ENCODE assay signal across 8 mouse cellular contexts in the genomic region with DNA sequence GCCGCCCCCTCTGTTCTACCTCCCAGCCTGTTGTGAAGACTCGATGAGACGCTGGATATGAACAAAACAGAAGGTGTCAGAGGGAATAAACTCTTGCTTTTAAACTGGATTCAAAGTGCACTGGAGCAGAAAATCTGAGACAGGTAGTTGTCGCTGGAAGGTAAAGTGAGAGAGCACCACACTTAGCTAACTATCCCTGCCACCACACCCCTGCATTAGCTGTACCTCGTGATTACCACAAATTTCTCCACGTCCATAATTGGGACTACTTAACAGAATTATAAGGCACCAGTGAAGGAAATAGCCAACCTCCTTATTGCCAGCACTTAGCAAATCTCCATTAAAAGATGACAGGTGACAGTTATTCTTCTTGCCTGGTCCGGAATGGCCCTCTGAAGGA. TPM values are rescaled to one million over a fixed set of nuclear protein-coding genes. Genes with fewer than 3 reads are reported as not detected.
DNase-seq lines count a peak whose midpoint lies in the region; ATAC-seq and TF ChIP-seq lines count a peak whose summit lies in the region.

No protein-coding gene starts in this region.

- DNase-seq in heart, adult 9 months (ENCODE audit: low spot score in 2 of 2) = no peak
- no peak for DNase-seq in yolk sac, embryonic 10.5 days (ENCODE audit: low spot score)
- no peak for DNase-seq in adrenal gland, postnatal 4 days (ENCODE audit: low spot score in 2 of 2)
- DNase-seq in layer of hippocampus, postnatal 36 days = no peak

- no peak for TF ChIP-seq EP300 in ES-Bruce4 (IDR thresholded peaks at IDR 0.05; ENCODE audit: insufficient read depth, low read depth, low read length)

- H3K4me1 ChIP-seq in heart, embryonic 12.5 days (replicated peaks) = peaks cover 15% of the 10 kb centered on the region
- no peaks in the 10 kb centered on the region for H3K4me1 ChIP-seq in ES-Bruce4 (ENCODE audit: control insufficient read depth, insufficient read depth, low read length)
- peaks cover 16% of the 10 kb centered on the region for H3K4me1 ChIP-seq in forebrain, embryonic 16.5 days (replicated peaks; ENCODE audit: control insufficient read depth, insufficient read depth, low read length)
- H3K4me1 ChIP-seq in megakaryocyte, embryonic 14.5 days = peaks cover 23% of the 10 kb centered on the region

- peaks cover 29% of the 10 kb centered on the region for H3K36me3 ChIP-seq in heart, embryonic 12.5 days
- peaks cover 26% of the 10 kb centered on the region for H3K36me3 ChIP-seq in ES-Bruce4 (ENCODE audit: control insufficient read depth, insufficient read depth, low read length, poor library complexity, severe bottlenecking)
- peaks cover 4% of the 10 kb centered on the region; the same call in 1 of the 2 replicates for H3K36me3 ChIP-seq in forebrain, embryonic 16.5 days (ENCODE audit: control insufficient read depth, insufficient read depth)
- H3K36me3 ChIP-seq in megakaryocyte, embryonic 14.5 days (replicated peaks; ENCODE audit: low read length) = peaks cover 38% of the 10 kb centered on the region

- H3K27me3 ChIP-seq in heart, embryonic 12.5 days (replicated peaks) = no peaks in the 10 kb centered on the region
- H3K27me3 ChIP-seq in ES-Bruce4 (ENCODE audit: control insufficient read depth, insufficient read depth, low read length, poor library complexity, severe bottlenecking) = no peaks in the 10 kb centered on the region
- H3K27me3 ChIP-seq in forebrain, embryonic 16.5 days (replicated peaks; ENCODE audit: control insufficient read depth, insufficient read depth, low read length) = no peaks in the 10 kb centered on the region
- no peaks in the 10 kb centered on the region for H3K27me3 ChIP-seq in megakaryocyte, embryonic 14.5 days (replicated peaks)

- peak overlapping the region; percentile 82 for H3K9ac ChIP-seq in heart, embryonic 12.5 days
- H3K9ac ChIP-seq in ES-Bruce4 (ENCODE audit: low read depth, poor library complexity, severe bottlenecking) = peak overlapping the region; percentile 78
- H3K9ac ChIP-seq in forebrain, embryonic 16.5 days (replicated peaks; ENCODE audit: low read depth, low read length) = peak overlapping the region; percentile 89

- TF ChIP-seq CTCF in ES-Bruce4 (IDR thresholded peaks at IDR 0.05; ENCODE audit: low read depth, low read length) = no peak

- 0 out of 2 replicates have a peak, but pooled peaks have one; percentile 4 for ATAC-seq in heart, embryonic 12.5 days (ENCODE audit: insufficient number of reproducible peaks, low FRiP score)
- no peak for ATAC-seq in forebrain, embryonic 16.5 days

- H3K4me2 ChIP-seq in heart, embryonic 12.5 days = peak overlapping the region; percentile 74
- peak overlapping the region; percentile 94 for H3K4me2 ChIP-seq in forebrain, embryonic 16.5 days (ENCODE audit: low read length)

- no peak overlapping the region for H3K27ac ChIP-seq in heart, embryonic 12.5 days (ENCODE audit: poor library complexity, severe bottlenecking)
- H3K27ac ChIP-seq in ES-Bruce4 (ENCODE audit: insufficient read depth, low read length) = no peak overlapping the region
- no peak overlapping the region for H3K27ac ChIP-seq in forebrain, embryonic 16.5 days (ENCODE audit: low read length)

- peak overlapping the region; percentile 79 for H3K4me3 ChIP-seq in heart, embryonic 12.5 days
- peak overlapping the region; percentile 95 for H3K4me3 ChIP-seq in ES-Bruce4 (ENCODE audit: low read depth, low read length)
- H3K4me3 ChIP-seq in forebrain, embryonic 16.5 days (replicated peaks; ENCODE audit: low read length) = peak overlapping the region; percentile 97
- peak overlapping the region; percentile 96 for H3K4me3 ChIP-seq in megakaryocyte, embryonic 14.5 days (replicated peaks)

- no peak for TF ChIP-seq POLR2A in ES-Bruce4 (IDR thresholded peaks at IDR 0.05; ENCODE audit: insufficient read depth, low read length)

- 17% methylated on average over 7 of the region's 7 CpGs for WGBS in heart, embryonic 12.5 days
- 15% methylated on average over 7 of the region's 7 CpGs for WGBS in forebrain, embryonic 16.5 days

- H3K9me3 ChIP-seq in heart, embryonic 12.5 days (replicated peaks) = no peaks in the 10 kb centered on the region
- no peaks in the 10 kb centered on the region for H3K9me3 ChIP-seq in ES-Bruce4 (replicated peaks; ENCODE audit: control insufficient read depth, insufficient read depth, low read length, poor library complexity, severe bottlenecking)
- no peaks in the 10 kb centered on the region for H3K9me3 ChIP-seq in forebrain, embryonic 16.5 days (ENCODE audit: control insufficient read depth, low read length)
- H3K9me3 ChIP-seq in megakaryocyte, embryonic 14.5 days = no peaks in the 10 kb centered on the region

RNA-seq across cellular contexts. Expression of a gene that starts 0.6 kb away (rescaled TPM):
- 12.6 and 14.1 TPM in 2 replicates for polyA plus RNA-seq in heart, embryonic 12.5 days (2016; fragmentation: Nextera tagmentation; extraction: Ambion mirVana)
- 30.6 and 38.3 TPM in 2 replicates for polyA plus RNA-seq in ES-Bruce4 (2011; ENCODE audit: insufficient read depth, insufficient read length, low read depth, missing spikeins)
- polyA plus RNA-seq in forebrain, embryonic 16.5 days (2015; fragmentation: Nextera tagmentation; extraction: Ambion mirVana) = 4.1 and 4.6 TPM in 2 replicates
- polyA plus RNA-seq in megakaryocyte, embryonic 14.5 days (2012; ENCODE audit: insufficient read depth, low replicate concordance) = 0.16 TPM in 1 of 2 replicates, not detected in the other
- 1 to 10 TPM; 7.7 to 8.0 TPM for total RNA-seq in adrenal gland, postnatal 4 days (2021)
- under 1 TPM; 0.42 to 0.58 TPM for total RNA-seq in layer of hippocampus, postnatal 36 days (2021)

RNA-seq across cellular contexts. Expression of a gene that starts 0.6 kb away (rescaled TPM):
- polyA plus RNA-seq in heart, embryonic 12.5 days (2016; fragmentation: Nextera tagmentation; extraction: Ambion mirVana) = 39.0 and 42.4 TPM in 2 replicates
- polyA plus RNA-seq in ES-Bruce4 (2011; ENCODE audit: insufficient read depth, insufficient read length, low read depth, missing spikeins) = 99.2 and 105 TPM in 2 replicates
- 35.6 and 38.7 TPM in 2 replicates for polyA plus RNA-seq in forebrain, embryonic 16.5 days (2015; fragmentation: Nextera tagmentation; extraction: Ambion mirVana)
- polyA plus RNA-seq in megakaryocyte, embryonic 14.5 days (2012; ENCODE audit: insufficient read depth, low replicate concordance) = 2.3 TPM in 1 of 2 replicates, not detected in the other
- 10 to 100 TPM; 21.5 to 22.3 TPM for total RNA-seq in adrenal gland, postnatal 4 days (2021)
- total RNA-seq in layer of hippocampus, postnatal 36 days (2021) = 1 to 10 TPM; 7.3 to 8.5 TPM

RNA-seq across cellular contexts. Expression of a gene that starts 54.7 kb away (rescaled TPM):
- 35.7 and 46.5 TPM in 2 replicates for polyA plus RNA-seq in heart, embryonic 12.5 days (2016; fragmentation: Nextera tagmentation; extraction: Ambion mirVana)
- polyA plus RNA-seq in ES-Bruce4 (2011; ENCODE audit: insufficient read depth, insufficient read length, low read depth, missing spikeins) = 57.9 and 60.8 TPM in 2 replicates
- polyA plus RNA-seq in forebrain, embryonic 16.5 days (2015; fragmentation: Nextera tagmentation; extraction: Ambion mirVana) = 38.7 and 43.4 TPM in 2 replicates
- polyA plus RNA-seq in megakaryocyte, embryonic 14.5 days (2012; ENCODE audit: insufficient read depth, low replicate concordance) = 3.9 and 27.8 TPM in 2 replicates
- total RNA-seq in adrenal gland, postnatal 4 days (2021) = 10 to 100 TPM; 58.0 to 58.9 TPM
- 10 to 100 TPM; 22.4 to 23.5 TPM for total RNA-seq in layer of hippocampus, postnatal 36 days (2021)

RNA-seq across cellular contexts. Expression of a gene that starts 55.3 kb away (rescaled TPM):
- polyA plus RNA-seq in heart, embryonic 12.5 days (2016; fragmentation: Nextera tagmentation; extraction: Ambion mirVana) = 0.92 and 1.2 TPM in 2 replicates
- polyA plus RNA-seq in ES-Bruce4 (2011; ENCODE audit: insufficient read depth, insufficient read length, low read depth, missing spikeins) = not detected in 2 replicates
- polyA plus RNA-seq in forebrain, embryonic 16.5 days (2015; fragmentation: Nextera tagmentation; extraction: Ambion mirVana) = 6.9 TPM in 1 of 2 replicates, not detected in the other
- polyA plus RNA-seq in megakaryocyte, embryonic 14.5 days (2012; ENCODE audit: insufficient read depth, low replicate concordance) = not detected in 2 replicates
- not detected for total RNA-seq in adrenal gland, postnatal 4 days (2021)
- not detected for total RNA-seq in layer of hippocampus, postnatal 36 days (2021)

Comparison
In these comparisons a context has a peak if more than half of its experiments do, and no peak if none do; other contexts are left out.
1. RNA of a gene that starts 0.6 kb away (polyA plus RNA-seq): 99.2 to 105 TPM in ES-Bruce4, 39.0 to 42.4 TPM in heart, embryonic 12.5 days and 35.6 to 38.7 TPM in forebrain, embryonic 16.5 days; 2.3 TPM in megakaryocyte, embryonic 14.5 days; every median in the first group is over 10 times any median in the second.
2. Peak in every context shown above with its lines, with median percentiles within 50 percentile points of each other: H3K4me3 ChIP-seq and H3K9ac ChIP-seq.